Mouse (Mus musculus) gastrocnemius, postnatal 4 days (tissue): ENCODE data around the gene Zfp574. TPM values are rescaled to one million over a fixed set of nuclear protein-coding genes. Genes with fewer than 3 reads are reported as not detected.

Experiments used
- DNase-seq, 2 experiments: peaks; one replicate each; pipeline ENCODE4 v3.0.0; 2021 to 2022; ENCODE audit warnings: low spot score in 2 of 2, mixed read lengths in 2 of 2
- microRNA-seq: library from miRNA; unstranded; fragments of <30 nt; microRNA quantifications from one replicate; pipeline ENCODE4 v1.2.0, GENCODE M21; 2021
- total RNA-seq, 2 experiments: library from RNA; stranded (reverse); gene quantifications; 2 replicates each; pipeline ENCODE4 v1.2.3; 2021

Zfp574 gene
- total RNA-seq, 2 experiments from 2014 or later, result 10.7 to 11.4 TPM

GRCm38 (mm10) chr7:25110336-25110735 is 38.0 kb downstream of the Zfp574 start:
- no peak for DNase-seq

GRCm38 (mm10) chr7:25112178-25112955 is 40.0 kb downstream of the Zfp574 start:
- DNase-seq, result no peak

- no peak for DNase-seq
Measured at GRCm38 (mm10) chr7:25112956-25113603, 40.7 kb downstream of the Zfp574 start.

GRCm38 (mm10) chr7:25120061-25120834 is 47.9 kb downstream of the Zfp574 start:
- DNase-seq, result no peak

GRCm38 (mm10) chr7:25121240-25121786 is 48.9 kb downstream of the Zfp574 start:
- DNase-seq, result no peak

- no peak for DNase-seq
Measured at GRCm38 (mm10) chr7:25125716-25126281, 53.4 kb downstream of the Zfp574 start.

- no peak for DNase-seq
Measured at GRCm38 (mm10) chr7:25127971-25128370, 55.6 kb downstream of the Zfp574 start.

GRCm38 (mm10) chr7:25129390-25129979 is 57.1 kb downstream of the Zfp574 start:
- DNase-seq, result no peak

GRCm38 (mm10) chr7:25130565-25130964 is 58.2 kb downstream of the Zfp574 start:
- DNase-seq, result no peak

- no peak for DNase-seq
Measured at GRCm38 (mm10) chr7:25131247-25131646, 58.9 kb downstream of the Zfp574 start.

GRCm38 (mm10) chr7:25132318-25132960 is 60.1 kb downstream of the Zfp574 start:
- no peak for DNase-seq

Small RNAs within 50 kb of the gene (microRNA-seq; reads per million reads assigned to microRNA genes)
- gene Mir6537, result not detected

Other genes starting within 250 kb of the Zfp574 start
- 1 to 10 TPM; 1.2 to 2.0 TPM for gene Gm9844, start 210.4 kb upstream of the Zfp574 start, total RNA-seq
- not detected for gene Lypd4, start 202.6 kb upstream of the Zfp574 start, total RNA-seq
- not detected for gene Dmrtc2, start 202.5 kb upstream of the Zfp574 start, total RNA-seq
- gene Rps19, start 188.2 kb upstream of the Zfp574 start, total RNA-seq, result 1,000 to 10,000 TPM; 1,082 to 1,250 TPM
- gene Cd79a, start 175.2 kb upstream of the Zfp574 start, total RNA-seq, result under 1 TPM; 0.31 to 0.98 TPM
- gene Arhgef1, start 169.7 kb upstream of the Zfp574 start, total RNA-seq, result 10 to 100 TPM; 79.6 to 98.8 TPM
- not detected for gene Gm4881, start 128.1 kb upstream of the Zfp574 start, total RNA-seq
- gene Rabac1, start 99.8 kb upstream of the Zfp574 start, total RNA-seq, result 100 to 1,000 TPM; 157 to 161 TPM
- gene Atp1a3, start 66.6 kb upstream of the Zfp574 start, total RNA-seq, result under 1 TPM; 0.20 to 0.44 TPM
- gene Grik5, start 221 bp upstream of the Zfp574 start, total RNA-seq, result 10 to 100 TPM; 14.6 to 17.1 TPM
- gene Pou2f2, start 107.2 kb downstream of the Zfp574 start, total RNA-seq, result under 1 TPM; 0.52 to 0.91 TPM
- gene Dedd2, start 148.0 kb downstream of the Zfp574 start, total RNA-seq, result 1 to 10 TPM; 6.6 to 8.3 TPM
- 10 to 100 TPM; 10.6 to 11.3 TPM for gene Zfp526, start 148.9 kb downstream of the Zfp574 start, total RNA-seq
- gene Gsk3a, start 165.3 kb downstream of the Zfp574 start, total RNA-seq, result 10 to 100 TPM; 62.8 to 63.2 TPM
- 10 to 100 TPM; 32.7 to 34.6 TPM for gene Erf, start 178.2 kb downstream of the Zfp574 start, total RNA-seq
- 100 to 1,000 TPM; 107 to 113 TPM for gene Cic, start 195.1 kb downstream of the Zfp574 start, total RNA-seq
- gene Pafah1b3, start 225.4 kb downstream of the Zfp574 start, total RNA-seq, result 10 to 100 TPM; 27.1 to 33.1 TPM
- gene Prr19, start 228.8 kb downstream of the Zfp574 start, total RNA-seq, result not detected
- gene Tmem145, start 233.5 kb downstream of the Zfp574 start, total RNA-seq, result under 1 TPM; 0.23 to 0.29 TPM
- gene Megf8, start 244.6 kb downstream of the Zfp574 start, total RNA-seq, result 10 to 100 TPM; 34.9 to 40.4 TPM